Mouse (Mus musculus) hindbrain, postnatal 0 days (tissue): Measurements from ENCODE around the gene Zfp575. TPM values are rescaled to one million over a fixed set of nuclear protein-coding genes. Genes with fewer than 3 reads are reported as not detected.

Experiments used
- ATAC-seq: fragments of 200-750 bp; cut with Nextera tagmentation; 2 replicates; pipeline ENCODE4 v1.8.0; 2017; ENCODE audit warnings: mild to moderate bottlenecking, moderate TSS enrichment, moderate library complexity
- DNase-seq: peaks from one replicate; pipeline ENCODE4 v3.0.0-alpha.2; 2015; ENCODE audit warnings: low spot score
- H3K27ac ChIP-seq: fragments of 300-500 bp; sonication (generic); 2 replicates; pipeline ENCODE4 v1.5.1; 2014; ENCODE audit warnings: mild to moderate bottlenecking
- H3K27me3 ChIP-seq: fragments of 300-500 bp; sonication (generic); 2 replicates; pipeline ENCODE4 v1.6.1; 2014; ENCODE audit warnings: low read length, mixed read lengths; ENCODE audit not compliant: insufficient read depth
- H3K36me3 ChIP-seq: fragments of 300-500 bp; sonication (generic); 2 replicates; pipeline ENCODE4 v1.6.1; 2014; ENCODE audit warnings: low read length, mixed read lengths; ENCODE audit not compliant: insufficient read depth
- H3K4me1 ChIP-seq: fragments of 300-500 bp; sonication (generic); 2 replicates; pipeline ENCODE4 v1.6.1; 2014; ENCODE audit warnings: antibody characterized with exemption, low read length, mixed read lengths; ENCODE audit not compliant: insufficient read depth
- H3K4me2 ChIP-seq: fragments of 300-500 bp; sonication (generic); 2 replicates; pipeline ENCODE4 v1.6.1; 2014; ENCODE audit warnings: low read depth, mild to moderate bottlenecking, low read length, moderate library complexity, mixed read lengths
- H3K4me3 ChIP-seq: fragments of 300-500 bp; sonication (generic); 2 replicates; pipeline ENCODE4 v1.5.1; 2014; ENCODE audit warnings: low read length
- H3K9ac ChIP-seq: fragments of 300-500 bp; sonication (generic); replicated peaks from 2 replicates; pipeline ENCODE4 v1.6.1; 2014; ENCODE audit warnings: mild to moderate bottlenecking, low read length, moderate library complexity, mixed read lengths
- H3K9me3 ChIP-seq: fragments of 300-500 bp; sonication (generic); 2 replicates; pipeline ENCODE4 v1.6.1; 2016; ENCODE audit warnings: low read length, mixed read lengths
- CTCF ChIP-seq: IDR thresholded peaks from 2 replicates; pipeline ENCODE4 v1.5.1; 2016; ENCODE audit warnings: antibody characterized with exemption, control low read depth, low read depth
- WGBS: fragments of 180-500 bp; shearing (Covaris S2); extraction: QIAGEN DNeasy Blood & Tissue Kit; methylation state at CpG from one replicate; pipeline ENCODE4 v1.1.7; 2014; 5-methylcytosine and 5-hydroxymethylcytosine counted together
- polyA plus RNA-seq: library from polyadenylated mRNA; unstranded; fragments of >200 nt; fragmentation: Nextera tagmentation; extraction: Ambion mirVana; gene quantifications from 2 replicates; pipeline ENCODE4 v1.2.1, GENCODE M21; 2015
- total RNA-seq: library from RNA; depleted of rRNA; stranded (reverse); fragments of >200 nt; gene quantifications from 2 replicates; pipeline ENCODE4 v1.2.3, GENCODE M21; 2014

The Zfp575 gene
- total and polyA plus RNA-seq, 2 experiments from 2014 or later: 1.2 to 20.3 TPM

DNA sequence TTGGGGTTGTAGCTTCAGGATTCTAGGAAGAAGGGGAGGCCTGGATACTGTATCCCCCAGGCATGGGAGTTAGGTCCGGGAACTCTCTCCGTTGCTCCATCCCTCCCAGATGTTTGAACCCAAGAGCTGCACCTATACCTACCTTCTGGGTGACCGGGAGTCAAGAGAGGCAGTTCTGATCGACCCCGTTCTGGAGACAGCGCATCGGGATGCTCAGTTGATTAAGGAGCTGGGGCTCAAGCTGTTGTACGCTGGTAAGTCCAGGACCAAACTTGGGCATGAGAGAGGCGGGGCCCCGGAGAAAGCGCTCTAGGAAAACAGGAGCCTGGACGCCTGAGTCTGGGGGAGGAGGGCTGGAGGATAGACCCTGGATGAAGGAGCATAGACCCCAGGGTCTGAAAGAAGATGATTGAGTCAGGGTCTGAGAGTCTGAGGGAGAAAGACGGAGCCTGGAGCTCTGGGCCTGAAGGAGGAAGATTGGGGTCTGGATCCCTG lies 6.9 kb upstream of the Zfp575 start:
- H3K4me3 ChIP-seq: peak overlapping the region; percentile 74
- no peak for TF ChIP-seq CTCF
- H3K27me3 ChIP-seq: no peaks in the 10 kb centered on the region
- ATAC-seq: no peak; the same call in 1 of the 2 replicates
- DNase-seq: peak; percentile 11
- peak overlapping the region; percentile 61 for H3K9ac ChIP-seq
- peaks cover 9% of the 10 kb centered on the region; the same call in 1 of the 2 replicates for H3K4me1 ChIP-seq
- no peaks in the 10 kb centered on the region for H3K9me3 ChIP-seq
- no peaks in the 10 kb centered on the region for H3K36me3 ChIP-seq
- no peak overlapping the region for H3K27ac ChIP-seq
- H3K4me2 ChIP-seq: peak overlapping the region; percentile 83
- WGBS: 6% methylated on average over 13 of the region's 13 CpGs

DNA sequence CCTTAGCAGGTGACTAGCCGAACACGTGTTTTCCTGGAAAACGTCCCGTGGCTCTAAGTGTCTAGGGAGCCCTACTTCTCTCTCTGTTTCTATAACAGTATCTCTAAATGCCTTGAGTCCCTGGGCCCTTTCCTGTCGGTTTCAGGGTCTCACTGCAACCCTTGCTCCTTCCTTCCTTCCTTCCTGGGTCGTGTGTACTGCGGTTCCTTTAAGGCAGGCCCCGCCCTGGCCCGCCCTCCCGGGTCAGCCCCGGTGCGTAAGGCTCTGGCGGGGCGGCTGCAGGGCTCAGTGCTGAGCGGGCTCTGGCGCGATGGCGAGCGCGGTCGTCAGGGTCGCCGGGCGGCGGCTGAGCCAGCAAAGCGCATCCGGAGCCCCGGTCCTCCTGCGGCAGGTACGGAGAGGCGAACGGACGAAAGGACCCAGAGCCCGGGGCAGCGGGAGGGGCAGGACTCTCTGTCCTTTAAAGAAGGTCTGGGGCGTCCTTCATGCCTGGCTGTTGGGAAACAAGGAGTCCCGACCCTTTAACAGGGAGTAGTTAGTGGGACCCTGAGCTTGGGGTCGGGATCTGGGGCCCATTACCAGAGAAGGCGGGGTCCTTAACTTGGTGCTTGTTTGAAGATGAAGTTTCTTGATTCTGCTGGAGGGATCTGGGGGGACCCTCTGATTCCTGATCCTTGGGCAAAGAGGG lies 6.3 kb upstream of the Zfp575 start:
- WGBS: 2% methylated on average over 39 of the region's 39 CpGs
- H3K27ac ChIP-seq: no peak overlapping the region
- peaks cover 9% of the 10 kb centered on the region; the same call in 1 of the 2 replicates for H3K4me1 ChIP-seq
- peak; percentile 70 for DNase-seq
- H3K36me3 ChIP-seq: no peaks in the 10 kb centered on the region
- peak; percentile 14; the same call in 1 of the 2 replicates for TF ChIP-seq CTCF
- H3K4me3 ChIP-seq: peak overlapping the region; percentile 74
- no peaks in the 10 kb centered on the region for H3K27me3 ChIP-seq
- peak overlapping the region; percentile 61 for H3K9ac ChIP-seq
- ATAC-seq: peak; percentile 86
- no peaks in the 10 kb centered on the region for H3K9me3 ChIP-seq
- H3K4me2 ChIP-seq: peak overlapping the region; percentile 83

DNA sequence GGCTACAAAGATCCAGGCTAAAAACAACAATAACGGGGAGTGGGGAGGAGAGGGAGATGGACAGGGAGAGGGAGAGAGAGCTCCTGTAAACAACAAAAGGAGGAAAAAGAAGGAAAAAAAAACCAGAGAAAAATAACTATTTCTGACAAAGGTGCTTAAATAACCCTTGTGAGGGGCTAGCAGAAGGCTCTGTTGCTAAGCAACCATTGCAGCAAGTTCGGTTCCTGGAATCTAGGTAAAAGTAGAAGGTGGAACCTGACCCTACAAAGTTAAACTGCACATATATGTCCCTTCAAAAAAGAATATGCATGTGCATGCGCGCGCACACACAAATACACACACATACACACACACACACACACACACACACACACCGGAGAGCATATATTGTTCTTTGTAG lies 5.3 kb upstream of the Zfp575 start:
- no peaks in the 10 kb centered on the region for H3K27me3 ChIP-seq
- no peak overlapping the region for H3K27ac ChIP-seq
- ATAC-seq (no peak), DNase-seq (no peak)
- H3K9ac ChIP-seq: no peak overlapping the region
- H3K4me1 ChIP-seq: peaks cover 9% of the 10 kb centered on the region; the same call in 1 of the 2 replicates
- whole genome bisulfite sequencing: 82% methylated on average over 6 of the region's 6 CpGs
- no peaks in the 10 kb centered on the region for H3K9me3 ChIP-seq
- no peak overlapping the region for H3K4me3 ChIP-seq
- no peak overlapping the region for H3K4me2 ChIP-seq
- no peak for TF ChIP-seq CTCF
- H3K36me3 ChIP-seq: no peaks in the 10 kb centered on the region

DNA sequence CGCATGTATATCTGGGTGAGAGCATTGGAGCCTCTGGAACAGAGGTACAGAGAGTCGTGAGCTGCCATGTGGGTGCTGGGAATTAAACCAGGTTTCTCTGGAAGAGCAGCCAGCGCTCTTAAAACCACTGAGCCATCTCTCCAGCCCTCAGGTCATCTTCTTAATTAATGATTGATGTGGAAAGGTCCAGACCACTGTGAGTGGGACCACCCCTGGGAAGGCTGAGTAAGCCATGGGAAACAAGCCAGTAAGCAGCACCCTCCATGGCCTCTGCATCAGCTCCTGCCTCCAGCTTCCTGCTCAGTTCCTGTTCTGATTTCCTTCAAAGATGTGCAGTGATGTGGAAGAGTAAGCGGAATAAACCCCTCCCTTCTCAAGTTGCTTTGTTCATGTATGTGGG lies 4.7 kb upstream of the Zfp575 start:
- DNase-seq (no peak), ATAC-seq (no peak)
- WGBS: 43% methylated on average over 4 of the region's 4 CpGs
- no peaks in the 10 kb centered on the region for H3K36me3 ChIP-seq
- no peaks in the 10 kb centered on the region for H3K9me3 ChIP-seq
- H3K4me1 ChIP-seq: peaks cover 9% of the 10 kb centered on the region; the same call in 1 of the 2 replicates
- no peaks in the 10 kb centered on the region for H3K27me3 ChIP-seq
- no peak overlapping the region for H3K4me2 ChIP-seq
- no peak overlapping the region for H3K9ac ChIP-seq
- no peak overlapping the region for H3K4me3 ChIP-seq
- no peak for TF ChIP-seq CTCF
- H3K27ac ChIP-seq: no peak overlapping the region; the same call in 1 of the 2 replicates

DNA sequence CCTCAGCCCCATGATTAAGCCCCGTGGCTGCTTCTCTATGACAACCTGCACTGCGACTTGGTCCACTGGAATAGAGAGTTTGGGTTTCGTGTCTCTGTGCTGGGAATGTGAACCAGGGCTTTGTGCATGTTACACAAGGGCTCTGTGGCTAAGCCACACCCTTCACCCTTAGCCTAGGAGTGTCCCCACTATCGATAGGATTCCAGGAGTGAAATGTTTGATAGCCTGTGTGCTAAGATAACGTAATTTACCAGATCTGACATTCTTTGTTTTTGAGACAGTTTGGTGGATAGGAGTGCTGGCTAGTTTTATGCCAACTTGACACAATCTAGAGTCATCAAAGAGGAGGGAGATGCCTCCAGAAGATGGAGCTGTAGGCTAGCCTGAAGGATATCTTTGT lies 4.3 kb upstream of the Zfp575 start:
- H3K36me3 ChIP-seq: no peaks in the 10 kb centered on the region
- no peak overlapping the region for H3K4me2 ChIP-seq
- H3K9me3 ChIP-seq: no peaks in the 10 kb centered on the region
- TF ChIP-seq CTCF: peak; percentile 49
- WGBS: 73% methylated on average over 5 of the region's 5 CpGs
- H3K4me1 ChIP-seq: peaks cover 9% of the 10 kb centered on the region; the same call in 1 of the 2 replicates
- H3K27me3 ChIP-seq: no peaks in the 10 kb centered on the region; the same call in 1 of the 2 replicates
- ATAC-seq: no peak
- H3K4me3 ChIP-seq: no peak overlapping the region
- H3K9ac ChIP-seq: no peak overlapping the region
- peak; percentile 34 for DNase-seq
- H3K27ac ChIP-seq: no peak overlapping the region; the same call in 1 of the 2 replicates

DNA sequence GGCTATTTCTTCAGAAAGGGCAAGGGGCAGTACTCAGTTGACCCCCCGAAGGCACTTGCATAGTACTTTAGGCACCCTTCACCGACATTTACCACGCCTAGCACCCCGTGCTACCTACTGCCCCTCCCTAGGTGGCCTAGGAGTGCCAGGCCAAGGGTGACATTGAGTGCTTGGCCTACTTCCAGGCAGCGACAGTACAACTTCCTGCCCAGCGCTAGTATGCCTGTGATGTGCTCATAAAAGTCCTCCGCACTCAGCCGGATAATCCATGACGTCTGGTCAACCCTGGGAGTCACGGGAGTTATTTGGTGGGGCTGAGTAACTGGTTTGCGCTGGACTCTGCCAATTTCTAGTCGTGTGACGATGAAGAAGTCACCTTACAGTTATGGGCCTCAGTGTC lies 895 bp upstream of the Zfp575 start:
- WGBS: 79% methylated on average over 13 of the region's 13 CpGs
- H3K27ac ChIP-seq: no peak overlapping the region
- no peaks in the 10 kb centered on the region; the same call in 1 of the 2 replicates for H3K27me3 ChIP-seq
- no peak overlapping the region for H3K4me2 ChIP-seq
- H3K9ac ChIP-seq: no peak overlapping the region
- H3K36me3 ChIP-seq: no peaks in the 10 kb centered on the region
- ATAC-seq (no peak), DNase-seq (no peak)
- H3K9me3 ChIP-seq: no peaks in the 10 kb centered on the region
- H3K4me1 ChIP-seq: no peaks in the 10 kb centered on the region
- no peak overlapping the region for H3K4me3 ChIP-seq
- no peak for TF ChIP-seq CTCF

DNA sequence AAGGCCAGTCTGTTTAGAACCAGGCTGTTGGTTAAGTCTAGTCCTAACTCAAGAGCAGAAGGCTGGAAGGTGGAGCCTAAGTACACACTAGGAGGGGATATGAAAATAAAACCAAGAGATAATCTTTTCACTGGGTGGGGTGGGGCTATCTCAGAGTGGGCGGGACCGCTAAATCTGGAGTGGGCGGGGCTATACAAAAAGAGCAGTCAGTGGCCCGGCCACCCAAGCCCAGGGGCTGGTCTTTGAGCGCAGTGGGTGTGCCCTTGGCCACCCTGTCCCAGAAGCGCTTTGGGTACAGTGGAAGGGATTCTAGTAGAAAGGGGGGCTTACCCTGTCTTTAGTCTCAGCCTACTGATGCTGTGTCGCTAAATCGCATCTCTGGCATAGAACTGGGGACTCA lies 613 bp downstream of the Zfp575 start:
- no peaks in the 10 kb centered on the region for H3K9me3 ChIP-seq
- H3K4me2 ChIP-seq: peak overlapping the region; percentile 76
- no peaks in the 10 kb centered on the region; the same call in 1 of the 2 replicates for H3K27me3 ChIP-seq
- WGBS: 11% methylated on average over 8 of the region's 8 CpGs
- no peaks in the 10 kb centered on the region for H3K4me1 ChIP-seq
- no peak for TF ChIP-seq CTCF
- peak; percentile 57 for DNase-seq
- ATAC-seq: peak; percentile 65
- peak overlapping the region; percentile 63 for H3K4me3 ChIP-seq
- H3K27ac ChIP-seq: peak overlapping the region; percentile 75; the same call in 1 of the 2 replicates
- no peaks in the 10 kb centered on the region for H3K36me3 ChIP-seq
- peak overlapping the region; percentile 82 for H3K9ac ChIP-seq
